Mouse (Mus musculus) kidney, adult 2 months (tissue): Measurements from ENCODE around the gene Rilpl1. TPM values are rescaled to one million over a fixed set of nuclear protein-coding genes. Genes with fewer than 3 reads are reported as not detected.

Experiments
- DNase-seq: peaks from one replicate; pipeline ENCODE4 v3.0.0; 2021
- H3K27ac ChIP-seq: fragments of 200-500 bp; 2 replicates; pipeline ENCODE4 v1.5.1; 2012; ENCODE audit warnings: low read depth, low read length, control low read depth, inconsistent platforms; ENCODE audit not compliant: insufficient read depth
- H3K27me3 ChIP-seq: fragments of 200-500 bp; replicated peaks from 2 replicates; pipeline ENCODE4 v1.6.1; 2012; ENCODE audit warnings: mild to moderate bottlenecking, moderate library complexity, low read length, inconsistent platforms; ENCODE audit not compliant: control insufficient read depth, insufficient read depth
- H3K36me3 ChIP-seq: fragments of 200-500 bp; 2 replicates; pipeline ENCODE4 v1.6.1; 2012; ENCODE audit warnings: mild to moderate bottlenecking, moderate library complexity, low read length, inconsistent platforms; ENCODE audit not compliant: control insufficient read depth, insufficient read depth
- H3K4me1 ChIP-seq: fragments of 200-500 bp; 2 replicates; pipeline ENCODE4 v1.6.1; 2011; ENCODE audit warnings: low read length; ENCODE audit not compliant: control insufficient read depth, insufficient read depth
- H3K4me3 ChIP-seq: fragments of 200-500 bp; 2 replicates; pipeline ENCODE4 v1.5.1; 2011; ENCODE audit warnings: mild to moderate bottlenecking, low read depth, low read length, control low read depth; ENCODE audit not compliant: insufficient read depth
- CTCF ChIP-seq: fragments of 200-500 bp; conservative IDR thresholded peaks from 2 replicates; pipeline ENCODE4 v1.5.1; 2011; ENCODE audit warnings: low read depth, mild to moderate bottlenecking, control low read depth, low read length, moderate library complexity, mixed read lengths; ENCODE audit not compliant: insufficient read depth, insufficient read length
- POLR2A ChIP-seq: fragments of 200-500 bp; IDR thresholded peaks from one replicate; pipeline ENCODE4 v1.6.1; 2011; ENCODE audit warnings: low read depth, low read length, control low read depth
- WGBS: fragments of 180-500 bp; shearing (Covaris S2); methylation state at CpG from one replicate; pipeline ENCODE4 v1.1.7; 2018; 5-methylcytosine and 5-hydroxymethylcytosine counted together
- polyA plus RNA-seq: library from polyadenylated mRNA; depleted of rRNA; stranded (reverse); fragments of >200 nt; gene quantifications from 2 replicates; pipeline ENCODE4 v1.2.3, GENCODE M21; 2012

The Rilpl1 gene
- polyA plus RNA-seq, 1 experiment: 12.5 TPM

GRCm38 (mm10) chr5:124510536-124511050, 20.6 kb downstream of the Rilpl1 start:
- no peak overlapping the region for H3K27ac ChIP-seq
- TF ChIP-seq POLR2A: no peak
- TF ChIP-seq CTCF: no peak
- WGBS: 85% methylated on average over 10 of the region's 10 CpGs
- no peak for DNase-seq
- H3K4me1 ChIP-seq: peaks cover 15% of the 10 kb centered on the region; the same call in 1 of the 2 replicates
- H3K4me3 ChIP-seq: no peak overlapping the region
- H3K36me3 ChIP-seq: no peaks in the 10 kb centered on the region; the same call in 1 of the 2 replicates
- no peaks in the 10 kb centered on the region for H3K27me3 ChIP-seq

- TF ChIP-seq CTCF (no peak), POLR2A (no peak)
- Histone ChIP-seq H3K4me1 (peaks cover 15% of the 10 kb centered on the region; the same call in 1 of the 2 replicates), H3K36me3 (no peaks in the 10 kb centered on the region; the same call in 1 of the 2 replicates), H3K27me3 (no peaks in the 10 kb centered on the region), H3K4me3 (no peak overlapping the region), H3K27ac (peak overlapping the region; percentile 80)
- DNase-seq: peak; percentile 92
- WGBS: 30% methylated on average over 12 of the region's 12 CpGs
Observed at GRCm38 (mm10) chr5:124509742-124510237, 21.4 kb downstream of the Rilpl1 start.

GRCm38 (mm10) chr5:124509200-124509599, 22.0 kb downstream of the Rilpl1 start:
- Histone ChIP-seq H3K27me3 (no peaks in the 10 kb centered on the region), H3K27ac (peak overlapping the region; percentile 80), H3K36me3 (no peaks in the 10 kb centered on the region; the same call in 1 of the 2 replicates), H3K4me1 (peaks cover 15% of the 10 kb centered on the region; the same call in 1 of the 2 replicates), H3K4me3 (no peak overlapping the region)
- WGBS: 72% methylated on average over 6 of the region's 6 CpGs
- DNase-seq: no peak
- TF ChIP-seq POLR2A (no peak), CTCF (no peak)

- no peak for DNase-seq
- WGBS: 36% methylated on average over 10 of the region's 10 CpGs
- no peak overlapping the region for H3K4me3 ChIP-seq
- H3K27me3 ChIP-seq: no peaks in the 10 kb centered on the region
- peaks cover 15% of the 10 kb centered on the region; the same call in 1 of the 2 replicates for H3K4me1 ChIP-seq
- TF ChIP-seq CTCF (no peak), POLR2A (no peak)
- peak overlapping the region; percentile 42 for H3K27ac ChIP-seq
- H3K36me3 ChIP-seq: no peaks in the 10 kb centered on the region
Observed at GRCm38 (mm10) chr5:124506731-124507359, 24.3 kb downstream of the Rilpl1 start.

- H3K27ac ChIP-seq: no peak overlapping the region
- no peak overlapping the region for H3K4me3 ChIP-seq
- WGBS: 77% methylated on average over 4 of the region's 4 CpGs
- no peaks in the 10 kb centered on the region for H3K36me3 ChIP-seq
- peaks cover 15% of the 10 kb centered on the region; the same call in 1 of the 2 replicates for H3K4me1 ChIP-seq
- no peaks in the 10 kb centered on the region for H3K27me3 ChIP-seq
- DNase-seq: no peak
- no peak for TF ChIP-seq CTCF
- no peak for TF ChIP-seq POLR2A
Observed at GRCm38 (mm10) chr5:124505235-124505634, 26.0 kb downstream of the Rilpl1 start.

GRCm38 (mm10) chr5:124503742-124504141, 27.4 kb downstream of the Rilpl1 start:
- H3K27me3 ChIP-seq: no peaks in the 10 kb centered on the region
- WGBS: 64% methylated on average over 14 of the region's 14 CpGs
- H3K4me1 ChIP-seq: peaks cover 15% of the 10 kb centered on the region; the same call in 1 of the 2 replicates
- TF ChIP-seq POLR2A: no peak
- TF ChIP-seq CTCF: no peak
- no peak overlapping the region for H3K27ac ChIP-seq
- H3K4me3 ChIP-seq: no peak overlapping the region
- H3K36me3 ChIP-seq: no peaks in the 10 kb centered on the region
- no peak for DNase-seq

- H3K36me3 ChIP-seq: no peaks in the 10 kb centered on the region
- WGBS: 89% methylated on average over 10 of the region's 10 CpGs
- no peaks in the 10 kb centered on the region for H3K27me3 ChIP-seq
- DNase-seq: no peak
- TF ChIP-seq POLR2A (no peak), CTCF (no peak)
- no peak overlapping the region for H3K4me3 ChIP-seq
- H3K27ac ChIP-seq: no peak overlapping the region
- H3K4me1 ChIP-seq: peaks cover 6% of the 10 kb centered on the region; the same call in 1 of the 2 replicates
Observed at GRCm38 (mm10) chr5:124501541-124501940, 29.6 kb downstream of the Rilpl1 start.
